Mouse (Mus musculus) 3134 (cell line): ENCODE data around the gene Sertad2.

ENCODE experiments used
- DNase-seq: peaks from one replicate; pipeline ENCODE4 v3.0.0-alpha.2; 2011; ENCODE audit warnings: low spot score; ENCODE audit not compliant: insufficient read length; ENCODE audit errors: extremely low read depth

Sertad2 gene

GRCm38 (mm10) chr11:20594229-20595201 is 51.5 kb downstream of the Sertad2 start:
- peak; percentile 25 for DNase-seq

- DNase-seq = no peak
These were observed 60.2 kb downstream of the Sertad2 start for GRCm38 (mm10) chr11:20603066-20603812.

- no peak for DNase-seq
These were observed 61.1 kb downstream of the Sertad2 start for GRCm38 (mm10) chr11:20604119-20604518.

GRCm38 (mm10) chr11:20605613-20606012 is 62.6 kb downstream of the Sertad2 start:
- DNase-seq = no peak

GRCm38 (mm10) chr11:20608442-20608841 is 65.4 kb downstream of the Sertad2 start:
- peak; percentile 23 for DNase-seq

GRCm38 (mm10) chr11:20613223-20613622 is 70.2 kb downstream of the Sertad2 start:
- DNase-seq = no peak

GRCm38 (mm10) chr11:20616103-20616502 is 73.0 kb downstream of the Sertad2 start:
- no peak for DNase-seq

- no peak for DNase-seq
These were observed 84.1 kb downstream of the Sertad2 start for GRCm38 (mm10) chr11:20627146-20627545.

GRCm38 (mm10) chr11:20628216-20628615 is 85.2 kb downstream of the Sertad2 start:
- DNase-seq = no peak

GRCm38 (mm10) chr11:20629700-20630099 is 86.6 kb downstream of the Sertad2 start:
- DNase-seq = no peak

- peak; percentile 96 for DNase-seq
These were observed 88.2 kb downstream of the Sertad2 start for GRCm38 (mm10) chr11:20631026-20631940.

GRCm38 (mm10) chr11:20631941-20632618 is 89.0 kb downstream of the Sertad2 start:
- peak; percentile 90 for DNase-seq

GRCm38 (mm10) chr11:20632619-20632965 is 89.5 kb downstream of the Sertad2 start:
- no peak for DNase-seq

GRCm38 (mm10) chr11:20634543-20634942 is 91.5 kb downstream of the Sertad2 start:
- no peak for DNase-seq

GRCm38 (mm10) chr11:20635646-20636045 is 92.6 kb downstream of the Sertad2 start:
- no peak for DNase-seq

GRCm38 (mm10) chr11:20636114-20636513 is 93.1 kb downstream of the Sertad2 start:
- no peak for DNase-seq

GRCm38 (mm10) chr11:20637060-20637459 is 94.0 kb downstream of the Sertad2 start:
- no peak for DNase-seq

GRCm38 (mm10) chr11:20638841-20639240 is 95.8 kb downstream of the Sertad2 start:
- DNase-seq = no peak

GRCm38 (mm10) chr11:20639918-20640447 is 96.9 kb downstream of the Sertad2 start:
- DNase-seq = peak; percentile 50

- no peak for DNase-seq
These were observed 99.3 kb downstream of the Sertad2 start for GRCm38 (mm10) chr11:20642321-20642720.
